Mouse (Mus musculus) small intestine, adult 2 months (tissue): ENCODE results near the gene Atg10.

Source experiments
- CTCF ChIP-seq: fragments of 200-500 bp; IDR thresholded peaks from 2 replicates; pipeline ENCODE4 v1.5.1; 2012; ENCODE audit warnings: low read depth, mild to moderate bottlenecking, control low read depth, inconsistent platforms, low read length, moderate library complexity, mixed read lengths; ENCODE audit not compliant: insufficient replicate concordance, insufficient read length; ENCODE audit errors: extremely low read depth
- POLR2A ChIP-seq: fragments of 200-500 bp; IDR thresholded peaks from 2 replicates; pipeline ENCODE4 v1.6.1; 2012; ENCODE audit warnings: low read depth, mild to moderate bottlenecking, control low read depth, inconsistent platforms, low read length, moderate library complexity

DNA sequence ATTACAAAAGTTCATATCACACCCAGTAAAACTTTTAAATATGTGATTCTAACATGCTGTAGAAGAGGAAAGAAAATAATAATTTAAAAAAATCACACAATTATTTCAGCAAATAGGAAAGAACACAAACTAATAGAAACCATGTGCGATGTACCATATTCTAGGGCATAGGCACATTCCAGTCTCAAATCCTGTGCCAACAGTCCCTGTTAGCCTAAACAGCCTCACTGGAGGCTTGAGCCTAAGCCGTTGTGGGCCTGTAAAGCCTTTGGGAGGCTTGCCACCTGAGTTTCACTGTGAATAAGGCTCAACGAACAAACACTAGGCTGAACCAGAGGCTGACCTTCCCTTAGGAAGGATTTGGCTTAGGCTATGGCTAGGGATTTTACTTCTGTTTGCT is 14.2 kb upstream of the Atg10 start:
- TF ChIP-seq CTCF: no peak
- no peak for TF ChIP-seq POLR2A
